Mouse (Mus musculus) liver, embryonic 14.5 days (tissue): ENCODE measurements around the gene Lmln.

Experiments
- CTCF ChIP-seq: IDR thresholded peaks from 2 replicates; pipeline ENCODE4 v1.5.1; 2016; ENCODE audit warnings: antibody characterized with exemption, low read depth, control low read depth
- EP300 ChIP-seq: IDR thresholded peaks from 2 replicates; pipeline ENCODE4 v1.6.1; 2016; ENCODE audit warnings: antibody characterized with exemption, low read depth

GRCm38 (mm10) chr16:33123373-33123772 lies 61.1 kb downstream of the Lmln start:
- TF ChIP-seq CTCF = no peak
- TF ChIP-seq EP300 = no peak
